Mouse (Mus musculus): ENCODE data around the gene Rhag.
A peak's percentile ranks its signal among the peaks of the same experiment; 100 is the strongest.

GRCm38 (mm10) chr17:40831870-40832269, 20.9 kb downstream of the Rhag start:
- no peak for TF ChIP-seq MEF2A (IDR thresholded peaks at IDR 0.05; ENCODE audit: extremely low read depth, insufficient replicate concordance, low read depth, low read length, poor library complexity, severe bottlenecking)
- TF ChIP-seq GABPA (IDR thresholded peaks at IDR 0.05; ENCODE audit: low read depth, low read length): no peak
- no peak for TF ChIP-seq NELFE (IDR thresholded peaks at IDR 0.05; ENCODE audit: low read depth, low read length)
- no peak for TF ChIP-seq TCF12 (IDR thresholded peaks at IDR 0.05; ENCODE audit: low read depth, low read length)
- peak; percentile 41 to 76 (median 66) for TF ChIP-seq CTCF (IDR thresholded peaks at IDR 0.05 in 2 of 3, conservative IDR thresholded peaks at IDR 0.05 in 1 of 3; ENCODE audit: control insufficient read depth in 1 of 3, insufficient read depth in 1 of 3, low read depth in 2 of 3, low read length in 3 of 3, poor library complexity in 1 of 3, severe bottlenecking in 1 of 3)
- TF ChIP-seq POLR2A (IDR thresholded peaks at IDR 0.05; ENCODE audit: control insufficient read depth in 1 of 2, insufficient read depth in 1 of 2, low read depth in 1 of 2, low read length in 2 of 2, poor library complexity in 1 of 2): no peak
- peak; percentile 87 for TF ChIP-seq RAD21 (IDR thresholded peaks at IDR 0.05; ENCODE audit: low read depth, low read length)
- no peak for TF ChIP-seq HCFC1 (IDR thresholded peaks at IDR 0.05; ENCODE audit: low read depth, low read length)
- no peak for TF ChIP-seq MXI1 (IDR thresholded peaks at IDR 0.05; ENCODE audit: low read depth, low read length)
- no peak for TF ChIP-seq E2F4 (IDR thresholded peaks at IDR 0.05; ENCODE audit: borderline replicate concordance, low read depth, low read length)
- TF ChIP-seq MAFK (IDR thresholded peaks at IDR 0.05; ENCODE audit: borderline replicate concordance, low read depth, low read length): no peak
- TF ChIP-seq ETS1 (IDR thresholded peaks at IDR 0.05; ENCODE audit: low read depth, low read length): no peak
- no peak for TF ChIP-seq GATA1 (IDR thresholded peaks at IDR 0.05; ENCODE audit: low read depth, low read length)

Data from MEL (cell line).